Mouse (Mus musculus): ENCODE measurements at regions not wholly inside any gene's neighbourhood (a gene's known extent, or its start where the extent isn't known, plus 50 kb on each side); places are given as distances from the start of the nearest gene placed in this dataset.

GRCm38 (mm10) chr1:81945236-81945635, 287.7 kb upstream of the Gm9747 start:
- Histone ChIP-seq H3K27ac (ENCODE audit: insufficient read depth, low read depth, low read length, poor library complexity, severe bottlenecking) (no peak overlapping the region), H3K36me3 (ENCODE audit: control insufficient read depth, insufficient read depth, low read length, poor library complexity, severe bottlenecking) (no peaks in the 10 kb centered on the region), H3K9me3 (ENCODE audit: control insufficient read depth, insufficient read depth, low read depth, low read length) (no peaks in the 10 kb centered on the region), H3K9ac (ENCODE audit: insufficient read depth, low read depth, low read length, poor library complexity, severe bottlenecking) (no peak overlapping the region), H3K4me3 (ENCODE audit: insufficient read depth in 1 of 2, low read depth in 1 of 2, low read length in 2 of 2, poor library complexity in 1 of 2, severe bottlenecking in 1 of 2) (no peak overlapping the region), H3K4me1 (ENCODE audit: control insufficient read depth in 2 of 2, insufficient read depth in 2 of 2, low read length in 2 of 2, poor library complexity in 1 of 2) (no peaks in the 10 kb centered on the region)
- DNase-seq (ENCODE audit: low read depth, low spot score): no peak
- TF ChIP-seq ZC3H11A (IDR thresholded peaks at IDR 0.05; ENCODE audit: borderline replicate concordance, low read depth, low read length) (no peak), HCFC1 (IDR thresholded peaks at IDR 0.05; ENCODE audit: borderline replicate concordance, insufficient read depth, low read length) (no peak), ZNF384 (IDR thresholded peaks at IDR 0.05; ENCODE audit: low read depth, low read length) (no peak)
- in situ Hi-C loops (cut with MboI; ENCODE audit: low sequenced_read_pairs in 2 of 2, unreplicated experiment in 2 of 2): no loop called here

GRCm38 (mm10) chr1:81950140-81950550, 282.8 kb upstream of the Gm9747 start:
- Histone ChIP-seq H3K9me3 (ENCODE audit: control insufficient read depth, insufficient read depth, low read depth, low read length) (no peaks in the 10 kb centered on the region), H3K4me3 (ENCODE audit: insufficient read depth in 1 of 2, low read depth in 1 of 2, low read length in 2 of 2, poor library complexity in 1 of 2, severe bottlenecking in 1 of 2) (no peak overlapping the region), H3K9ac (ENCODE audit: insufficient read depth, low read depth, low read length, poor library complexity, severe bottlenecking) (no peak overlapping the region), H3K36me3 (ENCODE audit: control insufficient read depth, insufficient read depth, low read length, poor library complexity, severe bottlenecking) (no peaks in the 10 kb centered on the region), H3K27ac (ENCODE audit: insufficient read depth, low read depth, low read length, poor library complexity, severe bottlenecking) (no peak overlapping the region), H3K4me1 (ENCODE audit: control insufficient read depth in 2 of 2, insufficient read depth in 2 of 2, low read length in 2 of 2, poor library complexity in 1 of 2) (no peaks in the 10 kb centered on the region)
- in situ Hi-C loops (cut with MboI; ENCODE audit: low sequenced_read_pairs in 2 of 2, unreplicated experiment in 2 of 2): no loop called here
- TF ChIP-seq MAFK (IDR thresholded peaks at IDR 0.05; ENCODE audit: insufficient read depth, low read depth, low read length) (no peak), HCFC1 (IDR thresholded peaks at IDR 0.05; ENCODE audit: borderline replicate concordance, insufficient read depth, low read length) (no peak), ZNF384 (IDR thresholded peaks at IDR 0.05; ENCODE audit: low read depth, low read length) (no peak), ZC3H11A (IDR thresholded peaks at IDR 0.05; ENCODE audit: borderline replicate concordance, low read depth, low read length) (no peak), CHD2 (IDR thresholded peaks at IDR 0.05; ENCODE audit: low read depth, low read length) (no peak)
- DNase-seq (ENCODE audit: low read depth, low spot score): no peak

DNA sequence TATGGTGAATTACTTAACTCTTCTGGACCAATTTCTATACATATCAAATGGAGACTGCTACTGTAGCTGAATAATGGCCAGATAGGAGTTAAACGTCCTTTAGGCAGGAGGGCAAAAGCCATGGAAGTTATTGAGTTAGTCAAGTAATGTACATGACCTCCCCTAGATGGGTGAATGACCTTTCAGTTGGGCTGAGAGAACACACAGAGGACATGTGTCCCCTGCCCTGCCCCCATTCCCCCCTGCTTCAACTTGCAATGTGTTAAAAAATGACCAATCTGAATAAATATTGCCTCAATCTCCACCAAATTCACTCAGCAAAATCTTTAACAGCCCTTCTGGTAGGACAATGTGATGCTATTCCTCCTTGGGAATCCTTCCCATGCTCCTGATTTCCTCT, 282.1 kb upstream of the Gm9747 start:
- no peak overlapping the region for H3K9ac ChIP-seq (ENCODE audit: insufficient read depth, low read depth, low read length, poor library complexity, severe bottlenecking)
- in situ Hi-C loops (cut with MboI; ENCODE audit: low sequenced_read_pairs in 2 of 2, unreplicated experiment in 2 of 2): no loop called here
- no peak overlapping the region for H3K4me3 ChIP-seq (ENCODE audit: insufficient read depth in 1 of 2, low read depth in 1 of 2, low read length in 2 of 2, poor library complexity in 1 of 2, severe bottlenecking in 1 of 2)
- no peak for TF ChIP-seq MAFK (IDR thresholded peaks at IDR 0.05; ENCODE audit: insufficient read depth, low read depth, low read length)
- no peaks in the 10 kb centered on the region for H3K9me3 ChIP-seq (ENCODE audit: control insufficient read depth, insufficient read depth, low read depth, low read length)
- H3K27ac ChIP-seq (ENCODE audit: insufficient read depth, low read depth, low read length, poor library complexity, severe bottlenecking): no peak overlapping the region
- DNase-seq (ENCODE audit: low read depth, low spot score): no peak
- H3K4me1 ChIP-seq (ENCODE audit: control insufficient read depth in 2 of 2, insufficient read depth in 2 of 2, low read length in 2 of 2, poor library complexity in 1 of 2): no peaks in the 10 kb centered on the region
- no peaks in the 10 kb centered on the region for H3K36me3 ChIP-seq (ENCODE audit: control insufficient read depth, insufficient read depth, low read length, poor library complexity, severe bottlenecking)

DNA sequence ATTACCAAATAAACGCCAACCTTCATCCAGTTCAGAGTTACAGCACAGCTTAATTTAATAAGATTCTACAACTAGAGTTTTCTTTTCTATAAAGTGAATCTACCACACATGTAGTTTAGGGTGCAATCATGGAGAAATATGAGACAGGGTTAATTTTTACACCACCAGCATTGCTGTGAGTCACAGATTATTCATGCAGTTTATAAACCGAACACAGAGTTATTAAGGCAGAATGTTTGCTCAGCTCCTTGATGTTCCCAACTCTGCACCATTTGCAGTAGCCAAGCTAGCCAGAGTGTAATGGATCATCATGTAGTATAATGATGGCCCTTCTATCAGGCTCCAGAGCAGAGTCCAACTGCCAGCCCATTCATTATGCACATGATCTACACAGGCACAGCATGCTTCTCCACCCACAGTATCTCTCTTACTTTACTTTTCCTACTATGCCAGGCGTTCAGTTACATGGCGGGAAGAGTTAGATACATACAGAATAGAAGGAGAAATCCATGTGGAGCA, 281.4 kb upstream of the Gm9747 start:
- Histone ChIP-seq H3K9me3 (ENCODE audit: control insufficient read depth, insufficient read depth, low read depth, low read length) (no peaks in the 10 kb centered on the region), H3K36me3 (ENCODE audit: control insufficient read depth, insufficient read depth, low read length, poor library complexity, severe bottlenecking) (no peaks in the 10 kb centered on the region), H3K27ac (ENCODE audit: insufficient read depth, low read depth, low read length, poor library complexity, severe bottlenecking) (no peak overlapping the region), H3K4me1 (ENCODE audit: control insufficient read depth in 2 of 2, insufficient read depth in 2 of 2, low read length in 2 of 2, poor library complexity in 1 of 2) (no peaks in the 10 kb centered on the region), H3K4me3 (ENCODE audit: insufficient read depth in 1 of 2, low read depth in 1 of 2, low read length in 2 of 2, poor library complexity in 1 of 2, severe bottlenecking in 1 of 2) (no peak overlapping the region), H3K9ac (ENCODE audit: insufficient read depth, low read depth, low read length, poor library complexity, severe bottlenecking) (no peak overlapping the region)
- no peak for DNase-seq (ENCODE audit: low read depth, low spot score)
- TF ChIP-seq ZNF384 (IDR thresholded peaks at IDR 0.05; ENCODE audit: low read depth, low read length): no peak
- no peak for TF ChIP-seq CHD2 (IDR thresholded peaks at IDR 0.05; ENCODE audit: low read depth, low read length)
- TF ChIP-seq ZC3H11A (IDR thresholded peaks at IDR 0.05; ENCODE audit: borderline replicate concordance, low read depth, low read length): no peak
- no peak for TF ChIP-seq HCFC1 (IDR thresholded peaks at IDR 0.05; ENCODE audit: borderline replicate concordance, insufficient read depth, low read length)
- TF ChIP-seq MAFK (IDR thresholded peaks at IDR 0.05; ENCODE audit: insufficient read depth, low read depth, low read length): no peak
- in situ Hi-C loops (cut with MboI; ENCODE audit: low sequenced_read_pairs in 2 of 2, unreplicated experiment in 2 of 2): no loop called here

DNA sequence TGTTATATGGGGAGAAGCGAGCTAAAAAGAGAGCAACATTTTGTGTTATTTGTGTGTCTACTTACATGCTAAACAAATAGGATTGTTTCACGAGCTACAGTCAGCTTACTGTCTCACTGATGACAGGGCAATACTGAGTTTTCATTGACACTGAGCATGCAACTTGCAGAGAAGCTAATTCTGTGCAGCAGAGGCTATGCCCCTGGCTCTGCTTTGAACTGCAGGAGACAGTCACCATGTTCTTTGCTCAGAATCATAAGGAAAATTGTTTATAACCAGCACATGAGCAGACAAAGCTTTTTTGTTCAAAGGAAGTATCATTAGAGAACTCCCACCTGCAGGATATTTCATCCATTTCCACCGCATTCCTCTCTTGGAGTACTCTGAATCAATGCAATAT, 280.8 kb upstream of the Gm9747 start:
- Histone ChIP-seq H3K4me1 (ENCODE audit: control insufficient read depth in 2 of 2, insufficient read depth in 2 of 2, low read length in 2 of 2, poor library complexity in 1 of 2) (no peaks in the 10 kb centered on the region), H3K27ac (ENCODE audit: insufficient read depth, low read depth, low read length, poor library complexity, severe bottlenecking) (no peak overlapping the region), H3K9ac (ENCODE audit: insufficient read depth, low read depth, low read length, poor library complexity, severe bottlenecking) (no peak overlapping the region), H3K9me3 (ENCODE audit: control insufficient read depth, insufficient read depth, low read depth, low read length) (no peaks in the 10 kb centered on the region), H3K4me3 (ENCODE audit: insufficient read depth in 1 of 2, low read depth in 1 of 2, low read length in 2 of 2, poor library complexity in 1 of 2, severe bottlenecking in 1 of 2) (no peak overlapping the region), H3K36me3 (ENCODE audit: control insufficient read depth, insufficient read depth, low read length, poor library complexity, severe bottlenecking) (no peaks in the 10 kb centered on the region)
- in situ Hi-C loops (cut with MboI; ENCODE audit: low sequenced_read_pairs in 2 of 2, unreplicated experiment in 2 of 2): no loop called here
- DNase-seq (ENCODE audit: low read depth, low spot score): no peak
- no peak for TF ChIP-seq CHD2 (IDR thresholded peaks at IDR 0.05; ENCODE audit: low read depth, low read length)
- TF ChIP-seq HCFC1 (IDR thresholded peaks at IDR 0.05; ENCODE audit: borderline replicate concordance, insufficient read depth, low read length): no peak
- TF ChIP-seq ZC3H11A (IDR thresholded peaks at IDR 0.05; ENCODE audit: borderline replicate concordance, low read depth, low read length): no peak
- TF ChIP-seq MAFK (IDR thresholded peaks at IDR 0.05; ENCODE audit: insufficient read depth, low read depth, low read length): no peak
- no peak for TF ChIP-seq ZNF384 (IDR thresholded peaks at IDR 0.05; ENCODE audit: low read depth, low read length)
